Mouse (Mus musculus) heart, embryonic 13.5 days (tissue): ENCODE measurements around the gene Diaph2. TPM values are rescaled to one million over a fixed set of nuclear protein-coding genes. Genes with fewer than 3 reads are reported as not detected.

Experiments used
- ATAC-seq: fragments of 200-750 bp; cut with Nextera tagmentation; 2 replicates; pipeline ENCODE4 v1.8.0; 2017; ENCODE audit warnings: moderate TSS enrichment; ENCODE audit not compliant: insufficient number of reproducible peaks, low FRiP score, low TSS enrichment; ENCODE audit errors: extremely low read depth
- H3K27ac ChIP-seq: fragments of 300-500 bp; sonication (generic); replicated peaks from 2 replicates; pipeline ENCODE4 v1.5.1; 2015; ENCODE audit warnings: moderate library complexity, mild to moderate bottlenecking, inconsistent platforms
- H3K27me3 ChIP-seq: fragments of 300-500 bp; sonication (generic); replicated peaks from 2 replicates; pipeline ENCODE4 v1.6.1; 2015; ENCODE audit warnings: mild to moderate bottlenecking, inconsistent platforms
- H3K36me3 ChIP-seq: fragments of 300-500 bp; sonication (generic); 2 replicates; pipeline ENCODE4 v1.6.1; 2015; ENCODE audit warnings: mild to moderate bottlenecking, inconsistent platforms
- H3K4me1 ChIP-seq: fragments of 300-500 bp; sonication (generic); 2 replicates; pipeline ENCODE4 v1.6.1; 2015; ENCODE audit warnings: inconsistent platforms
- H3K4me2 ChIP-seq: fragments of 300-500 bp; sonication (generic); 2 replicates; pipeline ENCODE4 v1.6.1; 2015; ENCODE audit warnings: inconsistent platforms, mild to moderate bottlenecking, moderate library complexity
- H3K4me3 ChIP-seq: fragments of 300-500 bp; sonication (generic); 2 replicates; pipeline ENCODE4 v1.5.1; 2015; ENCODE audit warnings: moderate library complexity, mild to moderate bottlenecking, inconsistent platforms
- H3K9ac ChIP-seq: fragments of 300-500 bp; sonication (generic); 2 replicates; pipeline ENCODE4 v1.6.1; 2015; ENCODE audit warnings: inconsistent platforms, mild to moderate bottlenecking, moderate library complexity
- H3K9me3 ChIP-seq: fragments of 300-500 bp; sonication (generic); 2 replicates; pipeline ENCODE4 v1.6.1; 2016; ENCODE audit warnings: inconsistent platforms
- WGBS: fragments of 180-500 bp; shearing (Covaris S2); methylation state at CpG from one replicate; pipeline ENCODE4 v1.1.7; 2015; ENCODE audit warnings: mixed read lengths; 5-methylcytosine and 5-hydroxymethylcytosine counted together
- polyA plus RNA-seq: library from polyadenylated mRNA; unstranded; fragments of >200 nt; fragmentation: Nextera tagmentation; extraction: Ambion mirVana; gene quantifications from 2 replicates; pipeline ENCODE4 v1.2.1, GENCODE M21; 2015

The Diaph2 gene
- polyA plus RNA-seq, 1 experiment from 2014 or later, result 5.3 TPM

- ATAC-seq, result no peak
- H3K27me3 ChIP-seq, result no peaks in the 10 kb centered on the region
- no peaks in the 10 kb centered on the region for H3K4me1 ChIP-seq
- no peak overlapping the region for H3K27ac ChIP-seq
- H3K9ac ChIP-seq, result no peak overlapping the region
- no peak overlapping the region for H3K4me3 ChIP-seq
- no peak overlapping the region for H3K4me2 ChIP-seq
- no peaks in the 10 kb centered on the region for H3K36me3 ChIP-seq
- H3K9me3 ChIP-seq, result no peaks in the 10 kb centered on the region
Measured at GRCm38 (mm10) chrX:129833887-129834286, 84.3 kb downstream of the Diaph2 start.

- WGBS, result 18% methylated on average over 3 of the region's 3 CpGs
Measured at GRCm38 (mm10) chrX:129884465-129884864, 134.9 kb downstream of the Diaph2 start.

GRCm38 (mm10) chrX:129925806-129926205, 176.3 kb downstream of the Diaph2 start:
- Histone ChIP-seq H3K4me3 (no peak overlapping the region), H3K36me3 (no peaks in the 10 kb centered on the region), H3K9ac (no peak overlapping the region), H3K4me2 (no peak overlapping the region), H3K9me3 (no peaks in the 10 kb centered on the region), H3K27me3 (no peaks in the 10 kb centered on the region), H3K4me1 (no peaks in the 10 kb centered on the region), H3K27ac (no peak overlapping the region)
- ATAC-seq, result no peak
- 79% methylated on average over 2 of the region's 2 CpGs for WGBS

More at GRCm38 (mm10) chrX:129884465-129884864, 134.9 kb downstream of the Diaph2 start:
- Histone ChIP-seq H3K27me3 (no peaks in the 10 kb centered on the region), H3K9me3 (no peaks in the 10 kb centered on the region), H3K27ac (no peak overlapping the region), H3K4me1 (no peaks in the 10 kb centered on the region), H3K9ac (no peak overlapping the region), H3K4me3 (no peak overlapping the region), H3K36me3 (no peaks in the 10 kb centered on the region), H3K4me2 (no peak overlapping the region)
- no peak for ATAC-seq

GRCm38 (mm10) chrX:129974816-129975215, 225.3 kb downstream of the Diaph2 start:
- Histone ChIP-seq H3K4me1 (no peaks in the 10 kb centered on the region), H3K27ac (no peak overlapping the region), H3K9ac (no peak overlapping the region), H3K36me3 (peaks cover 4% of the 10 kb centered on the region; the same call in 1 of the 2 replicates), H3K9me3 (no peaks in the 10 kb centered on the region), H3K4me2 (no peak overlapping the region), H3K4me3 (no peak overlapping the region), H3K27me3 (no peaks in the 10 kb centered on the region)
- 62% methylated on average over 4 of the region's 4 CpGs for WGBS
- no peak for ATAC-seq

- Histone ChIP-seq H3K4me1 (no peaks in the 10 kb centered on the region), H3K9ac (no peak overlapping the region), H3K27me3 (no peaks in the 10 kb centered on the region), H3K36me3 (no peaks in the 10 kb centered on the region), H3K9me3 (no peaks in the 10 kb centered on the region), H3K4me2 (no peak overlapping the region), H3K4me3 (no peak overlapping the region), H3K27ac (no peak overlapping the region)
- no peak for ATAC-seq
Measured at GRCm38 (mm10) chrX:130008210-130008609, 258.7 kb downstream of the Diaph2 start.

GRCm38 (mm10) chrX:130019735-130020134, 270.2 kb downstream of the Diaph2 start:
- Histone ChIP-seq H3K9ac (no peak overlapping the region), H3K4me3 (no peak overlapping the region), H3K27me3 (no peaks in the 10 kb centered on the region), H3K4me1 (no peaks in the 10 kb centered on the region), H3K9me3 (no peaks in the 10 kb centered on the region), H3K27ac (no peak overlapping the region), H3K36me3 (no peaks in the 10 kb centered on the region), H3K4me2 (no peak overlapping the region)
- no peak for ATAC-seq
- 45% methylated on average over 1 of the region's 1 CpGs for WGBS

- H3K27me3 ChIP-seq, result no peaks in the 10 kb centered on the region
- H3K9me3 ChIP-seq, result no peaks in the 10 kb centered on the region
- H3K4me1 ChIP-seq, result no peaks in the 10 kb centered on the region
- no peak overlapping the region for H3K27ac ChIP-seq
- H3K4me3 ChIP-seq, result no peak overlapping the region
- 70% methylated on average over 1 of the region's 1 CpGs for WGBS
- no peaks in the 10 kb centered on the region for H3K36me3 ChIP-seq
- no peak for ATAC-seq
- H3K9ac ChIP-seq, result no peak overlapping the region
- H3K4me2 ChIP-seq, result no peak overlapping the region
Measured at GRCm38 (mm10) chrX:130044525-130044924, 295.0 kb downstream of the Diaph2 start.

- Histone ChIP-seq H3K27me3 (no peaks in the 10 kb centered on the region), H3K4me1 (no peaks in the 10 kb centered on the region), H3K9ac (no peak overlapping the region), H3K36me3 (no peaks in the 10 kb centered on the region), H3K27ac (no peak overlapping the region), H3K4me2 (no peak overlapping the region), H3K4me3 (no peak overlapping the region), H3K9me3 (no peaks in the 10 kb centered on the region)
- no peak for ATAC-seq
Measured at GRCm38 (mm10) chrX:130149216-130149615, 399.7 kb downstream of the Diaph2 start.

- Histone ChIP-seq H3K9me3 (no peaks in the 10 kb centered on the region), H3K4me2 (no peak overlapping the region), H3K4me3 (no peak overlapping the region), H3K27ac (no peak overlapping the region), H3K4me1 (no peaks in the 10 kb centered on the region), H3K27me3 (no peaks in the 10 kb centered on the region), H3K9ac (no peak overlapping the region), H3K36me3 (no peaks in the 10 kb centered on the region)
- ATAC-seq, result no peak
- 81% methylated on average over 1 of the region's 1 CpGs for WGBS
Measured at GRCm38 (mm10) chrX:130152164-130152563, 402.6 kb downstream of the Diaph2 start.

GRCm38 (mm10) chrX:130173126-130173525, 423.6 kb downstream of the Diaph2 start:
- Histone ChIP-seq H3K4me2 (no peak overlapping the region), H3K36me3 (no peaks in the 10 kb centered on the region), H3K4me1 (no peaks in the 10 kb centered on the region), H3K9ac (no peak overlapping the region), H3K9me3 (no peaks in the 10 kb centered on the region), H3K27me3 (no peaks in the 10 kb centered on the region), H3K27ac (no peak overlapping the region), H3K4me3 (no peak overlapping the region)
- 65% methylated on average over 2 of the region's 2 CpGs for WGBS
- ATAC-seq, result no peak

GRCm38 (mm10) chrX:130187891-130188290, 438.3 kb downstream of the Diaph2 start:
- 53% methylated on average over 1 of the region's 1 CpGs for WGBS

GRCm38 (mm10) chrX:130188449-130188848, 438.9 kb downstream of the Diaph2 start:
- no peak overlapping the region for H3K4me3 ChIP-seq
- ATAC-seq, result no peak
- no peaks in the 10 kb centered on the region for H3K36me3 ChIP-seq
- no peak overlapping the region for H3K9ac ChIP-seq
- H3K27me3 ChIP-seq, result no peaks in the 10 kb centered on the region
- H3K9me3 ChIP-seq, result no peaks in the 10 kb centered on the region
- H3K4me1 ChIP-seq, result no peaks in the 10 kb centered on the region
- WGBS, result 57% methylated on average over 2 of the region's 2 CpGs
- no peak overlapping the region for H3K4me2 ChIP-seq
- no peak overlapping the region for H3K27ac ChIP-seq

More at GRCm38 (mm10) chrX:130187891-130188290, 438.3 kb downstream of the Diaph2 start:
- no peak for ATAC-seq
- Histone ChIP-seq H3K4me3 (no peak overlapping the region), H3K9me3 (no peaks in the 10 kb centered on the region), H3K9ac (no peak overlapping the region), H3K4me2 (no peak overlapping the region), H3K27ac (no peak overlapping the region), H3K4me1 (no peaks in the 10 kb centered on the region), H3K36me3 (no peaks in the 10 kb centered on the region), H3K27me3 (no peaks in the 10 kb centered on the region)
